Mouse (Mus musculus) intestine, embryonic 16.5 days (tissue): ENCODE measurements around the gene Zbtb43. TPM values are rescaled to one million over a fixed set of nuclear protein-coding genes. Genes with fewer than 3 reads are reported as not detected.

ENCODE experiments used
- ATAC-seq: fragments of 200-750 bp; cut with Nextera tagmentation; 2 replicates; pipeline ENCODE4 v1.8.0; 2017; ENCODE audit warnings: moderate TSS enrichment, moderate library complexity
- H3K27ac ChIP-seq: fragments of 300-500 bp; sonication (generic); 2 replicates; pipeline ENCODE4 v1.5.1; 2014; ENCODE audit warnings: mild to moderate bottlenecking, low read length
- H3K27me3 ChIP-seq: fragments of 300-500 bp; sonication (generic); replicated peaks from 2 replicates; pipeline ENCODE4 v1.6.1; 2014; ENCODE audit warnings: low read length, control low read depth, mixed read lengths; ENCODE audit not compliant: control insufficient read depth, insufficient read depth
- H3K36me3 ChIP-seq: fragments of 300-500 bp; sonication (generic); 2 replicates; pipeline ENCODE4 v1.6.1; 2014; ENCODE audit warnings: low read length, control low read depth; ENCODE audit not compliant: control insufficient read depth, insufficient read depth
- H3K4me1 ChIP-seq: fragments of 300-500 bp; sonication (generic); 2 replicates; pipeline ENCODE4 v1.6.1; 2014; ENCODE audit warnings: low read length, control low read depth, mixed read lengths; ENCODE audit not compliant: control insufficient read depth, insufficient read depth
- H3K4me2 ChIP-seq: fragments of 300-500 bp; sonication (generic); 2 replicates; pipeline ENCODE4 v1.6.1; 2014; ENCODE audit warnings: low read depth, low read length, control low read depth
- H3K4me3 ChIP-seq: fragments of 300-500 bp; sonication (generic); 2 replicates; pipeline ENCODE4 v1.5.1; 2014; ENCODE audit warnings: mild to moderate bottlenecking, low read length
- H3K9ac ChIP-seq: fragments of 300-500 bp; sonication (generic); 2 replicates; pipeline ENCODE4 v1.6.1; 2014; ENCODE audit warnings: low read depth, low read length
- H3K9me3 ChIP-seq: fragments of 300-500 bp; sonication (generic); 2 replicates; pipeline ENCODE4 v1.6.1; 2016; ENCODE audit warnings: low read length, control low read depth; ENCODE audit not compliant: control insufficient read depth
- WGBS: fragments of 180-500 bp; shearing (Covaris S2); extraction: QIAGEN DNeasy Blood & Tissue Kit; methylation state at CpG from one replicate; pipeline ENCODE4 v1.1.7; 2014; 5-methylcytosine and 5-hydroxymethylcytosine counted together
- polyA plus RNA-seq: library from polyadenylated mRNA; unstranded; fragments of >200 nt; fragmentation: Nextera tagmentation; extraction: Ambion mirVana; gene quantifications from 2 replicates; pipeline ENCODE4 v1.2.1, GENCODE M21; 2015

Gene Zbtb43
- polyA plus RNA-seq, 1 experiment from 2014 or later: 10.8 TPM

DNA sequence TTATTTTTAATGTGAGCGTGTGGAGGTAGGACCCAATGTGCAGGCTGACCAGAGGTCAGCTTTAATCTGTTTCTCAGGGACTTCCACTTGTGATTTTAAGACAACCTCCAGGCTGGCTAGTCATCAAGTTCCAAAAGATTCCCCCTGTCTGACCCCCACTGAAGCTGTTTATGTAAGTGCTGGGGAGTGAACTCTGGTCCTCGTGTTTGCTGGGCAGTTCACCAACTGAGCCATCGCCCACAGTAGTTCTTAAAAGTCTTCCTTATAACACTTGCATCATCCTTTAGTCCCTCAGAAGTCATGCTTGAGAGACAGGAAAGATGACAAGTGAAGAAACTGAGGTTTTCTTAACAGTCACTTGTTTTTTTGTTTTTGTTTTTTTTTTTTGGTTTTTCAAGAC, 11.7 kb downstream of the Zbtb43 start:
- H3K27ac ChIP-seq: no peak overlapping the region
- no peak overlapping the region for H3K4me2 ChIP-seq
- H3K4me1 ChIP-seq: peaks cover 4% of the 10 kb centered on the region; the same call in 1 of the 2 replicates
- H3K9ac ChIP-seq: no peak overlapping the region
- no peaks in the 10 kb centered on the region for H3K27me3 ChIP-seq
- H3K36me3 ChIP-seq: peaks cover 8% of the 10 kb centered on the region; the same call in 1 of the 2 replicates
- ATAC-seq: no peak
- no peak overlapping the region for H3K4me3 ChIP-seq
- H3K9me3 ChIP-seq: no peaks in the 10 kb centered on the region
- 69% methylated on average over 3 of the region's 3 CpGs for WGBS

DNA sequence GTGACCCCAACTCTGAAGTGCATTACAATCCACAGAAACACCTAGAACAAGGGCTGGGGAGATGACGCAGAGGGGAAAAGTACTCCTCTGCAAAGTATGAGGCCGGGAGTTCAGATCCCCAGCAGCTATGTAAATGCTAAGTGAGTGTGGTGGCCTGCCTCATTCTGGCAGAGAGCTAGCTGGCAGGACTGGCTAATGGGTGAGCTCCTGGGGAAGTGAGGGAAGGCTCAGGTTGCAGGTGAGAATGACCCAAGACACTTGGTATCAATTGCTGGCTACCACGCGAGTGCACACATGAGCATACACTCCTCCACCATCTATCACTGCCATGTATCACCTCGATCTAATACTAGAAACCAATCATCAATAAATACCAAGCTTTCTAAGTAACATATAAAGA, 12.1 kb downstream of the Zbtb43 start:
- H3K4me3 ChIP-seq: no peak overlapping the region
- ATAC-seq: no peak
- H3K27ac ChIP-seq: no peak overlapping the region
- no peaks in the 10 kb centered on the region for H3K9me3 ChIP-seq
- no peak overlapping the region for H3K4me2 ChIP-seq
- no peak overlapping the region for H3K9ac ChIP-seq
- no peaks in the 10 kb centered on the region for H3K27me3 ChIP-seq
- WGBS: 92% methylated on average over 5 of the region's 5 CpGs
- H3K36me3 ChIP-seq: peaks cover 7% of the 10 kb centered on the region; the same call in 1 of the 2 replicates
- peaks cover 4% of the 10 kb centered on the region; the same call in 1 of the 2 replicates for H3K4me1 ChIP-seq

DNA sequence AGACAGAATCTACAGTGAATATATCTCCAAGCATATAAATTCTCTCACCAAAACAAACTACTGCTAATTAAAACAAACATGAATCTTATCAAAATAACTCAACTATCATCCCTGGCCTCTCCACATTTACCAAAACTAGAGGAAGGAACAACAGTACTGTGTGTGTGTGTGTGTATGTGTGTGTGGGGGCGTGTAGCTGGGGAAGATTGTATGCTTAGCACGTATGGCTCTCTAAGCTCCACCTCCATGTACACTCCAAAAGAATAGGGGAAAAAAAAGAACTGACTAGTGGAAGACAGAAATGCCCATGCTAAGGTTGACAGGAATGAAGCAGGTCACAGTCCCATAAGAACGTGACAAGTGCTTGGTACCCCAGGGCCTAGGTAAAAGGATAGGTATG, 13.0 kb downstream of the Zbtb43 start:
- H3K27me3 ChIP-seq: no peaks in the 10 kb centered on the region
- H3K36me3 ChIP-seq: peaks cover 7% of the 10 kb centered on the region; the same call in 1 of the 2 replicates
- WGBS: 85% methylated on average over 3 of the region's 3 CpGs
- ATAC-seq: no peak
- no peak overlapping the region for H3K27ac ChIP-seq
- H3K4me2 ChIP-seq: no peak overlapping the region
- no peaks in the 10 kb centered on the region for H3K9me3 ChIP-seq
- H3K4me1 ChIP-seq: peaks cover 4% of the 10 kb centered on the region; the same call in 1 of the 2 replicates
- H3K4me3 ChIP-seq: no peak overlapping the region
- H3K9ac ChIP-seq: no peak overlapping the region

DNA sequence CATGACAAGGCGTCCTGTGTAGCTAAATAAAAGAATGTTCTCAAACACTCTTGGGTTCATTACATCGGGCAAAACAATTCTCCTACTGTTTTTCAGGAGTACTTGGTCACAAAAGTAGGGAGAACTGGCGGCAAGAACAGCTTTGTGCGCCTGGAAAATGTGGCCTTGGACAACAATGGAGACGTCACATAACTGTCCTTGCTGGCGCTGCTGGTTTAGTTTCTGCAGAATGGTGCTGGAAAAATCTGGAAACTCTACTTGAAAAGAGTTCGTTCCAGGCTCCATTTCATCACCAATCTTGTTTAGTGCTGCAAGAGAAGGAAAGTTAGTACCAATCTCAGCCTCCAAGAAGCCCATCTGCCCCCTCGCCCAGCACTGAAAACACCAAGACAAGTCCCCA, 13.5 kb downstream of the Zbtb43 start:
- Histone ChIP-seq H3K4me1 (peaks cover 4% of the 10 kb centered on the region; the same call in 1 of the 2 replicates), H3K27ac (no peak overlapping the region), H3K9ac (no peak overlapping the region), H3K4me2 (no peak overlapping the region), H3K9me3 (no peaks in the 10 kb centered on the region), H3K27me3 (no peaks in the 10 kb centered on the region), H3K36me3 (peaks cover 9% of the 10 kb centered on the region; the same call in 1 of the 2 replicates), H3K4me3 (no peak overlapping the region)
- ATAC-seq: no peak
- WGBS: 88% methylated on average over 8 of the region's 8 CpGs

DNA sequence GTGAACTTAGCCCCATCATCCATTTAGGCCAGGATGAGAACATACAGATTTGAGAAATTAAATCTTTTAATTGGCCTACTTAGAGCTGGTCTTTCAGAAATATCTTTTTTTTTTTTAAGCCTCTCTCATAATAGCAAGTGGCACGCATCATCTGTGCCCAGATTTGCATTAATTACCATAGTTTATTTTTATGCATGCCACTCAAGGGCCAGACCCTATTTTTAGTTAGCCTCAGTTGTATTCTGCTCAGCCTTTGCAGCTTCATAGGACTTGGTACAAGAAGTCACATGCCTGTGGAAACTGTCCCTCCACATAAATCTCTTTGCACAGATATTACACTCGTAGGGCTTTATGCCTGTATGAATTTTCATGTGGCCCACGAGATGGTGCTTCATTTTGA, 14.9 kb downstream of the Zbtb43 start:
- ATAC-seq: no peak
- Histone ChIP-seq H3K4me1 (peaks cover 4% of the 10 kb centered on the region; the same call in 1 of the 2 replicates), H3K27ac (no peak overlapping the region), H3K9ac (no peak overlapping the region), H3K4me2 (no peak overlapping the region), H3K27me3 (no peaks in the 10 kb centered on the region), H3K9me3 (no peaks in the 10 kb centered on the region), H3K36me3 (peaks cover 7% of the 10 kb centered on the region; the same call in 1 of the 2 replicates), H3K4me3 (no peak overlapping the region)
- 86% methylated on average over 3 of the region's 3 CpGs for WGBS

DNA sequence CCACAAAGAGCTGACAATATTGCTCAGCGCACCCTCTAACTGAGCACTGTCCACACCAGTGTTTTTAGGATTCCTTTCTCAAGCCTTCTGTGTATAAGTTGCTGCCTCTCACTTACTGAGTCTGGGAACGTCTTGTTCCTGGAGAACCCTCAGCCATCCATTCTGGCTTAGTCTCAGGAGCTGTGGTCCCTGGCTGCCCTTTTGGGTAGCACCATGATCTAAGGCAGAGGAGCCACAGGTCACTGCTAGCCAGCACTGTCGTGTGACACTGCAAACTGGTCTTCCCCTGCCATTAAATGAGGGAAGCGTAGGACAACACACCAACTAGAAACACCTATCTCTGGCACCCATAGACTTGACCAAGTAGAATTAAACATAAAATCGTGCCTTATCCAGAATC, 15.6 kb downstream of the Zbtb43 start:
- Histone ChIP-seq H3K4me1 (peaks cover 4% of the 10 kb centered on the region; the same call in 1 of the 2 replicates), H3K27me3 (no peaks in the 10 kb centered on the region), H3K27ac (no peak overlapping the region), H3K4me2 (no peak overlapping the region), H3K36me3 (peaks cover 7% of the 10 kb centered on the region; the same call in 1 of the 2 replicates), H3K9ac (no peak overlapping the region), H3K4me3 (no peak overlapping the region), H3K9me3 (no peaks in the 10 kb centered on the region)
- WGBS: 94% methylated on average over 5 of the region's 5 CpGs
- no peak for ATAC-seq

DNA sequence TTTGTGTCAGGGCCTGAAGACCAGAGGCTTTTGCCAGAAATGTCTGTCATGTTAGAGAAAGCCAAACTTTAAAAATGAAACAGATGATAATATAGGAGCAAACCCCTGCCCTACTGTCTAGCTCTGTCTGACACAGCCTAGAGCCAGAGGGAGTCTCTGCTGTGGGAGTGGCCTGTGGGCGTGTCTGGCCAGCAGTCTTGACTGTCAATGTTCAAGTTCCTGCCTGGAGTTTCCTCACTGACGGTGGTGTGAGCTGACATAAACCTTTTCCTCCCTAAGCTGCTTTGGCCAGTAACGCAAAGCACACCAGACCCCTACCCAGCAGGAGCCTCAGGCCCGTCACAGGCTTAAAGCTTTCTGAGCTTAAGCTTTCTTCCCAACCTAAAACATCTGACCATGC, 16.2 kb downstream of the Zbtb43 start:
- Histone ChIP-seq H3K9me3 (no peaks in the 10 kb centered on the region), H3K4me2 (no peak overlapping the region), H3K36me3 (peaks cover 7% of the 10 kb centered on the region; the same call in 1 of the 2 replicates), H3K27me3 (no peaks in the 10 kb centered on the region), H3K4me3 (no peak overlapping the region), H3K27ac (no peak overlapping the region), H3K4me1 (peaks cover 4% of the 10 kb centered on the region; the same call in 1 of the 2 replicates), H3K9ac (no peak overlapping the region)
- peak; percentile 86 for ATAC-seq
- 34% methylated on average over 4 of the region's 4 CpGs for WGBS

DNA sequence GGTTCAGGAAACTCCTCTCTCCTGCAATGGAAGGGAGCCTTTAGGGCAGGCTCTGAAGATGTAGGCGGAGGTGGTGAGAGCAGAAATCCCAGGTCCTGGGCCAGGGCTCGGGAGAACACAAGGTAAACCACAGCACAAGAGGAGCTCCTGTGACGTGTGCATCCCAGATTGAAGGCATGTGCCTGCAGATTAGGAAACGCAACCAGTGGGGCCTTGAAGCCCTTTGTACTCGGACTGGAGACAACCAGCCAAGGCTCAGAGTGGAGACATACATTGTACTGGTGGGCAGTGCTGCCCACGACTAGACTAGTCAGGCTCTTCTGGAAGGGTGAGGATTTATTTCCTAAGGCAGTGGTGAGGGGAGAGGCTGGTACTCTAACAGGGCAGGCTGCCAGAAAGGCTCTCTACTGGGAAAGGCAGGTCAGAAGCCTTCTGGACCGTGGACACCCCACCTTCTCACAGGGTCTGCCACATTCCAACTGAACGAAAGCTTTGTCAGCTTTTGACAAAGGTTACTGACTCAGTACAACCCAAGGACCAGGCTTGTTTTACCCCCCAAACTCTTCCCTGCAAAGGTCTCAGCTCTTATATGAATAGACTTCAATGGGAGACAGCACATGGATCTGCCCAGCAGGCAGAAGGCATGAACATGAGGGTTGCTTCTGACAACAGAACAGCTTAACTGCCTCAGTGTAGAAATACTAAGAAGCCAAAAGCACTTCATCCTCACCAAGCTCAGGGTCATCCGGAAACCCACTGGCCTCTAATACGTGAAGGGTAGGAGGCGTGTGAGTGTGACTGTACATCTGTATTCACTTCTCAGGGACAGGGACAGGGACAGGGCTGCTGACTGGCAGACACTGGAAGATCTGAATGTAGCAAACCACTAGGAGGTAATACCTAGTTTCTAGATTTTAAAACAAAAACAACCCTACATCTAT, 17.1 kb downstream of the Zbtb43 start:
- no peak overlapping the region for H3K4me3 ChIP-seq
- H3K9me3 ChIP-seq: no peaks in the 10 kb centered on the region
- H3K36me3 ChIP-seq: peaks cover 7% of the 10 kb centered on the region; the same call in 1 of the 2 replicates
- 83% methylated on average over 11 of the region's 11 CpGs for WGBS
- H3K9ac ChIP-seq: no peak overlapping the region
- H3K4me1 ChIP-seq: peaks cover 4% of the 10 kb centered on the region; the same call in 1 of the 2 replicates
- H3K27ac ChIP-seq: no peak overlapping the region
- ATAC-seq: no peak
- H3K27me3 ChIP-seq: no peaks in the 10 kb centered on the region
- H3K4me2 ChIP-seq: no peak overlapping the region

DNA sequence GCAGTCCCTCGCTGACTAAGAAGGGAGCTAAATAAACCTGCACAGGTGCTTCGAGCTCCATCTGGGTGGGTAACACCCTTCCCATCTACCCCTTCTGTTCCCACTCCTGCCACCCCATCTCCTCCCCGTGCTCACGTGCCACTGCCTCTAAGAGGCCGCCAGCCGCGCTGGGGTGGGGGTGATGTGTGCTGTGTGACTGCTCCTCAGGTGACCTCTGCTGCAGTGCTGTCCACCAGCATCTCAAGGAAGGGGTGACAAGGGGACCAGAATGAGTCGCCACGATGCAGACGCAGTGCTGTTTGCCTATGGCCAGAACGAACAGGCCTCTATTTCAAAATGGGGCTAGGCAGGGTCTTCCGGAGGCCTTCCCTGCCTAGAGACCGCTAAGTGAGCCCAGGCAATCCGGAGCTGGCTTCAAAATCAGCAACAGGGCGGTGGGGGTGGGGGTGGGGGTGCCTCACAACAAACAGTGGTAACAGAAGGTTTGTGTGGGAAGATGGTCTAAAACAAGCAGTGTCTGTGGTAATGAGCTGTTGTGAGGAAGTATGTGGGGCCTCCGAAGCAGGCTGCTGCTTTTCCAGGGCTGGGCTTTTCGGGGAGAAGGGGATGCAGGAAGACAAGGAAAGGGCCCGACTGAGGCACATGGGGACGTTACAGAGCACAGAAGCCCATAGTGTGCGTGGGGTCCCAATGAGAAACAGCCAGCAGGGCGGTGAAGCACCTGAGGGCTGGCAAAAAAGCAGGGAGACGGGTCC, 19.1 kb downstream of the Zbtb43 start:
- Histone ChIP-seq H3K4me3 (no peak overlapping the region), H3K4me2 (no peak overlapping the region), H3K9ac (no peak overlapping the region), H3K4me1 (peaks cover 7% of the 10 kb centered on the region; the same call in 1 of the 2 replicates), H3K36me3 (peaks cover 3% of the 10 kb centered on the region; the same call in 1 of the 2 replicates), H3K27ac (no peak overlapping the region), H3K9me3 (no peaks in the 10 kb centered on the region), H3K27me3 (no peaks in the 10 kb centered on the region)
- WGBS: 93% methylated on average over 22 of the region's 22 CpGs
- no peak for ATAC-seq
